Mouse (Mus musculus) E14TG2a.4 (cell line): ENCODE measurements around the gene Ddx10.

ENCODE experiments used
- CTCF ChIP-seq: conservative IDR thresholded peaks from 2 replicates; pipeline ENCODE4 v1.5.1; 2014; ENCODE audit warnings: low read length
- POU5F1 ChIP-seq: IDR thresholded peaks from 2 replicates; pipeline ENCODE4 v1.6.1; 2014; ENCODE audit warnings: low read length, borderline replicate concordance

GRCm38 (mm10) chr9:53101103-53101502 lies 146.8 kb downstream of the Ddx10 start:
- no peak for TF ChIP-seq CTCF
- no peak for TF ChIP-seq POU5F1
